36 mouse cellular contexts compared by ENCODE assay signal in genomic region chr19:36806842-36807241, GRCm38 (mm10).
"Had no signal": no experiment of that assay in that cellular context is flagged by ENCODE, and none has a peak within 500 bp of the region (broad histone marks: within the 10 kb centered on the region; RNA-seq: fewer than 3 reads in every experiment).

No protein-coding gene starts in this region.

- ATAC-seq: hindbrain, embryonic 16.5 days; hindbrain, postnatal 0 days; inflammation-experienced regulatory T-cells, adult 6 months; intestine, embryonic 15.5 days; intestine, embryonic 16.5 days; intestine, postnatal 0 days had no signal

- H3K36me3 ChIP-seq: heart, embryonic 10.5 days; heart, embryonic 12.5 days; heart, embryonic 13.5 days; heart, embryonic 15.5 days; hindbrain, embryonic 10.5 days; hindbrain, embryonic 12.5 days; hindbrain, embryonic 13.5 days; hindbrain, embryonic 15.5 days; intestine, embryonic 15.5 days; kidney, embryonic 15.5 days had no signal

- H3K9me3 ChIP-seq: heart, embryonic 10.5 days; hindbrain, embryonic 12.5 days; hindbrain, embryonic 13.5 days; hindbrain, embryonic 15.5 days; intestine, embryonic 15.5 days; kidney, embryonic 15.5 days had no signal

- H3K4me3 ChIP-seq: heart, adult 2 months; heart, embryonic 10.5 days; heart, embryonic 12.5 days; heart, embryonic 13.5 days; heart, embryonic 15.5 days; hindbrain, embryonic 10.5 days; hindbrain, embryonic 12.5 days; hindbrain, embryonic 13.5 days; hindbrain, embryonic 15.5 days; intestine, embryonic 15.5 days; kidney, embryonic 15.5 days; layer of hippocampus, adult 2 months had no signal

- H3K9ac ChIP-seq: heart, embryonic 12.5 days; heart, embryonic 13.5 days; heart, embryonic 15.5 days; hindbrain, embryonic 12.5 days; hindbrain, embryonic 13.5 days; hindbrain, embryonic 14.5 days; hindbrain, embryonic 15.5 days; intestine, embryonic 15.5 days; kidney, embryonic 15.5 days had no signal

- H3K27ac ChIP-seq: heart, adult 2 months; heart, embryonic 10.5 days; heart, embryonic 13.5 days; heart, embryonic 15.5 days; hindbrain, embryonic 10.5 days; hindbrain, embryonic 12.5 days; hindbrain, embryonic 13.5 days; hindbrain, embryonic 14.5 days; hindbrain, embryonic 15.5 days; hindbrain, postnatal 0 days; intestine, embryonic 15.5 days; kidney, embryonic 15.5 days; kidney, postnatal 0 days; layer of hippocampus, adult 2 months had no signal

- H3K4me1 ChIP-seq: heart, embryonic 10.5 days; heart, embryonic 13.5 days; heart, embryonic 15.5 days; hindbrain, embryonic 12.5 days; hindbrain, embryonic 15.5 days had no signal

- H3K4me2 ChIP-seq: heart, embryonic 11.5 days; heart, embryonic 12.5 days; heart, embryonic 13.5 days; heart, embryonic 15.5 days; hindbrain, embryonic 12.5 days; hindbrain, embryonic 13.5 days; hindbrain, embryonic 14.5 days; hindbrain, embryonic 15.5 days; intestine, embryonic 15.5 days; kidney, embryonic 15.5 days had no signal

- H3K27me3 ChIP-seq: heart, embryonic 12.5 days; heart, embryonic 13.5 days; heart, embryonic 15.5 days; hindbrain, embryonic 12.5 days; hindbrain, embryonic 13.5 days; hindbrain, embryonic 15.5 days; intestine, embryonic 15.5 days; kidney, embryonic 15.5 days had no signal

- DNase-seq: heart, adult 18-20 months; heart, adult 2 months; heart, postnatal 10 days; heart, postnatal 14 days; heart, postnatal 36 days; heart, postnatal 4 days; kidney, adult 11 months; kidney, adult 18-20 months; kidney, adult 2 months; kidney, adult 8-10 months; kidney, adult 9 months; kidney, postnatal 10 days; kidney, postnatal 14 days; kidney, postnatal 25 days; kidney, postnatal 36 days; kidney, postnatal 4 days; layer of hippocampus, adult 9-11 months had no signal
